Mouse (Mus musculus) macrophage (primary cell): ENCODE measurements around the gene Csnk2b. TPM values are rescaled to one million over a fixed set of nuclear protein-coding genes. Genes with fewer than 3 reads are reported as not detected.

ENCODE experiments used
- H3K27ac ChIP-seq: fragments of 350-480 bp; formaldehyde crosslinking; 2 replicates; pipeline ENCODE4 v1.9.0; 2021
- H3K36me3 ChIP-seq: fragments of 350-480 bp; formaldehyde crosslinking; 2 replicates; pipeline ENCODE4 v1.9.0; 2021; ENCODE audit errors: inconsistent target
- H3K4me3 ChIP-seq: fragments of 350-480 bp; formaldehyde crosslinking; 2 replicates; pipeline ENCODE4 v1.9.0; 2021; ENCODE audit errors: inconsistent target
- H3K79me2 ChIP-seq: fragments of 350-480 bp; formaldehyde crosslinking; 2 replicates; pipeline ENCODE4 v1.9.0; 2021; ENCODE audit errors: inconsistent target
- WGBS: methylation state at CpG from one replicate; pipeline ENCODE4 v1.1.7; 2026; ENCODE audit warnings: inconsistent platforms; ENCODE audit not compliant: missing documents; 5-methylcytosine and 5-hydroxymethylcytosine counted together
- polyA plus RNA-seq: library from polyadenylated mRNA; stranded (reverse); fragments of 250-400 nt; gene quantifications from 3 replicates; pipeline ENCODE4 v1.2.4, GENCODE M21; 2018; ENCODE audit warnings: inconsistent platforms

Gene Csnk2b
- polyA plus RNA-seq, 1 experiment from 2014 or later, result 149 TPM

DNA sequence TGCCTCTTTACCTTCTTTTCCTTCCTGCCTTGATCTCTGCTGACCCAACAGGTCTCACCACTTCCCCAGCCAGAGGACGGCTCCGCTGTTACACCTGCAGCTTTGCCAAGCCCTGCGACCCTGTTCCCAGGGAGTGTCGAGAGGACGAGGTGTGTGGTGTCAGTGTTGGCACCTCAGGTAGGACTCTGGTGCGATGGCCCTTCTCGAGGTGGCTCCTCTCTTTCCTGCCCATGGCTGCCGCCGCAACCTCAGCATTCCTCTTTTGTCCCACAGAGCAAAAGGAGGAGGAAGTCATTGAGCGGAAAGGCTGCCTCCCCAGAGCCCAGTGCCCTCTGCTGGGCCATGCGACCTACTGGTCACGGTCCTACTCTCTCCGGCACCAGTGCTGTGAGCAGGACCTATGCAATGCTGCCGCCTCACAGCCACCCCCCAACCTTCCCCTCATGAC, 44.0 kb downstream of the Csnk2b start, which contains the start of gene Ly6g6d:
TSS of gene Ly6g6d (minus strand) at position 280 of the 448 bp plus-strand sequence.
- Histone ChIP-seq H3K79me2 (no peaks in the 10 kb centered on the region), H3K36me3 (no peaks in the 10 kb centered on the region), H3K4me3 (peak within 1 kb of the TSS; percentile 29), H3K27ac (peak within 1 kb of the TSS; percentile 19; the same call in 1 of the 2 replicates)
- 2% methylated on average over 14 of the region's 14 CpGs for WGBS

DNA sequence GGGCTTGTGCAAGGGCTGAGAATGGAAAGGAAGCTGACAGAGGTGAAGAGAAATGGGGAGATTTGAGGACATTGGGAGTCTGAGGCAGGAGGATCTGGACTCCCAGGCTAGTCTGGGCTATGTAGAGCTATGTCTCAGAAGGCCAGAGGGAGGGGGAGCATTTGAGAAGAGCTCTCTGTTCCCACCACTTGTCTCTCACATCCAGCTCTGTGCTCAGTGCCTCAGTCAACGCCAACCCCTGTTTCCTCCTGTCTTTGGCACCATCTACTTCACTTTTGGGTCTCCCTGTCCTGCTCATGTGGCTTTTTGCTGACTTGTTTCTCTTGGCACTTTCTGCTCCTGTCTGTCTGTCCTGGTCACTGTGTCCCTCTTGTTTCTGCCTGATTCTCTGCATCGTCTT, 44.6 kb downstream of the Csnk2b start:
- H3K79me2 ChIP-seq, result no peaks in the 10 kb centered on the region
- no peaks in the 10 kb centered on the region for H3K36me3 ChIP-seq
- 0 out of 2 replicates have a peak overlapping the region, but pooled peaks have one; percentile 19 for H3K27ac ChIP-seq
- H3K4me3 ChIP-seq, result peak overlapping the region; percentile 29
- 28% methylated on average over 2 of the region's 2 CpGs for WGBS

DNA sequence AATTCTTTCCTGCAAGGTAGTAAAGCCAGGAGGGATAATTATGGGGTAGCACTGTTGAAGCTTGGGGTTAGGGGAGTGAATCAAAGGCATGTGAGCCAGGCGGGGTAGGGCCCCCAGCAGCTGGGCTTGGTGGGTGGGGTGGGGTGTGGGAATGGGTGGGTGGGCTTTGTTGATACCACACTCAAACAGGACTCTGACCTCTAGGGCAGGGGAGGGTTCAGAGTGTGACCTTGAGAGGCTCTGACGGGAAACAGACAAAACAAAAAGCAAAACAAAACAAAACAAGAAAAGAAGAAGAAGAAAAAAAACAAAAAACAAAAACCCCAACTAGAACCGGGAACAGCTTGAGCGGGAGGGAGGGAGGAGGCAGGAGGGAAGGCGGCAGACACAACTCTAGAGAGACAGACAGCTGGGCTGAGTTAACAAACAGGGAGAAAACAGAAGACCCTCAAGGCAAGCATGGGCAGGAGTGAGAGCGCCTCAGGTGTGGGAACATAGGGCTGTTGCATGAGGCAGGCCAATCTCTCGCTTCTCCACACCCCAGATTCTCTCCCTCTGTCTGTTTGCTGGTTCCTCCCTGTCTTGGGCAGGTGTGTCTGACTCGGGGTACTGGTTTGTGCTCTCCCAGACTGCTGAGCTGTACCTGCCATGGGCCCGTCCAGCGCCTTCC, 45.2 kb downstream of the Csnk2b start, which contains the start of gene Ly6g6e:
TSS of gene Ly6g6e (plus strand) at position 396 of the 670 bp plus-strand sequence.
- Histone ChIP-seq H3K79me2 (no peaks in the 10 kb centered on the region), H3K4me3 (peak within 1 kb of the TSS; percentile 29), H3K27ac (peak within 1 kb of the TSS; percentile 19; the same call in 1 of the 2 replicates), H3K36me3 (no peaks in the 10 kb centered on the region)
- 68% methylated on average over 10 of the region's 10 CpGs for WGBS

DNA sequence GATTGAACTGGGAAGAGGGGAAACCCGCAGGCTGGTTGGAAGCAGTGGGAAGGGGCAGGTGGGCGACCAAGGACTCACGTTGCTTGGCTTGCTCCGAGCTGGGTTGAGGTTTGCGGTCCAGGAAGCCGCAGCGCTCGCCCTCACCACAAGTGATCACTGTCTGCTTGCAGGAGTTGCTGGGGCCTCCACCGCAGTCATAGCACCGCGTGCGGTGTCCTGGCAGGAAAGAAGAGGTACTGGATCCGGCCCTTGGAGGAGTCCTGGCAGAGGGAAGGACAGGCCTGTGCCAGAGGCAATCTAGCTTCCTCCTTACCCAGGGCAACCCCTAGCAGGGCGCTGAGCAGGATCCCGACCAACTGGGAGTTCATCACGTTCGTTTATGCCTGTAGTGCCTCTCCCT, 47.8 kb downstream of the Csnk2b start:
- no peaks in the 10 kb centered on the region for H3K79me2 ChIP-seq
- H3K27ac ChIP-seq, result no peak overlapping the region
- H3K36me3 ChIP-seq, result no peaks in the 10 kb centered on the region
- WGBS, result 18% methylated on average over 17 of the region's 17 CpGs
- no peak overlapping the region for H3K4me3 ChIP-seq

DNA sequence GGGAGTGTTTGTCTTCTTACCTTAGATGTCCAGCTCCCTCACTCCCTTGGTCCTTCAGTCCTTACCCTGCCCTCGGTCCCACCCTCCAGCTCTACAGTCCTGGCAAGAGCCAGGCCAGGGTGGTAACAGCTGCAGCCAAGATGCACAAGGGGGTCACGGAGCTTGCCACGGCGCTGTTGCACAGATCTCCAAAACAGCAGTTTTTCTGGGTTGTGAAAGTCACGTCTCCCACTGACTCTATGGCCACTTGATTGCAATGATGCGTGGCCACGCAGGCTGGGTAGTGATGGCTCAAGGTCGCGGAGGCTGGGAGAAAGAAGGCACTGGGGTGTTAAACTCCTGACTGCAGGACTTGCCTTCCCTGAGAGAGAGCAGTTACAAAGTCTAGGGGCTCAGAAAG, 50.4 kb downstream of the Csnk2b start:
- WGBS, result 85% methylated on average over 8 of the region's 9 CpGs
- Histone ChIP-seq H3K79me2 (no peaks in the 10 kb centered on the region), H3K4me3 (no peak overlapping the region), H3K27ac (no peak overlapping the region), H3K36me3 (no peaks in the 10 kb centered on the region)

DNA sequence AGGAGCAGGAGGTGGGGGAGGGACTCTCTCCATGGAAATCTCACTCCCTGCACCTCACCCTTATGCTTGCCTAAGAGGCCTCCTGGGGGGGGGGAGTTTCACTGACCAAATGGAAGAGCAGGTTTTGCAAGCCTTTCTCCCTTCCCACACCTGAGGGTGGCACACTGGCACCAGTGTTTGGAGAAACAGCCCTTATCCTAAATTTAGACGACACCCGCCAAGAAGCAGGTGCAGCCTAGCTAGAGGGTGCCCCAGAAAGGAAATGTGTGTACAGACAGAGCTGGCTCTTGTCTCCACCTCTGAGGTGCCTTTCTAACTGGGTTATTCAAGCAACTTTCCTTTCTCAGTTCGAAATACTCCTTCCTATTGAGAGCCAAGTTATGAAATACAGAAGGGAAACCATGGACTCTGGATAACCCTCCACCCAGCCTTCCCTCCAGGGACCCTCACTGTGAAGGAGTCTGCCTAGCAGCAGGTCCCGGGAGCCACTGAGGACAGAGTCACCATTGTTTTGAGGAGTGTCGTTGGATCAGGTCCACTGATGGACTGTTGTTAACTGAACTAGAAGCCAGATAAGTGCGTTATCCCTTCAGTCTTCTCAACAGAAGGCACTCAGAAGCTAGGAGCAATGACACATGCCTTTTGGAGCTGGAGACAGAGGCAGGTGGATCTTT, 51.2 kb downstream of the Csnk2b start:
- WGBS, result 57% methylated on average over 5 of the region's 6 CpGs
- H3K27ac ChIP-seq, result no peak overlapping the region
- H3K36me3 ChIP-seq, result no peaks in the 10 kb centered on the region
- H3K4me3 ChIP-seq, result no peak overlapping the region
- H3K79me2 ChIP-seq, result no peaks in the 10 kb centered on the region

DNA sequence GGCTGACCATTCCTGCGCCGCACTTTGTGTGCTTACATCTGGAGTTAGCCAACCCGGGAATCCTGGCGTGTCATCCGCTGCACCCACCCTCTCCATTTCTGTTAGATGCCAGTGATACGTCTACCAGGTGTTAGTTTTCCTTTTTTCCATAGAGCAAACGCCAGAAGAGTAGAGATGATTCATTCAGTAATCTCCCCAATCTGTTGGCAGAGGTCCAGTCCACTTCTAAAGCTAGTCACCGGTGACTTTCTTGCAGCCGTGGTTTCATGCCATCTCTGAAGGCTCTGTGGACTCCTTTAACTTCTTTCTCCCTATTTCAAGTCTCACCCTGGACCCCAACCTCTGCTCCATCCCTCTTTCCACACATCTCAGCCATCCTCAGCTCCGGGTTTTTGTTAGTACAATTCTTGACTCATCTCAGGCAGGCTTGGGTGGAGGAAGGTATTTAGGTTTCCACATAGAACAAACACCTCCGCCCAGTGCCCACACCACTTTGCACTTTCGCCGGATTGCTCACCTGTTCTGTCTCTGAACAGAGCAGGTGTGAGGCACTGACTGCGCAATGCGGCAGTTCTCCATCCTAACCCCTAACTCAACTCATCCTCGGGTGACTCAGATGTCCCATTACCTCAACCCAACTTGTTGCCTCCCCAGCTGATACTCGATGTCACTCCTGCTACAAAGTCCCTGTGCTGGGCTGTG, 53.5 kb downstream of the Csnk2b start:
- Histone ChIP-seq H3K79me2 (no peaks in the 10 kb centered on the region), H3K27ac (no peak overlapping the region), H3K4me3 (no peak overlapping the region), H3K36me3 (no peaks in the 10 kb centered on the region)
- WGBS, result 74% methylated on average over 17 of the region's 17 CpGs

Other genes starting within 250 kb of the Csnk2b start
- gene Zbtb12, start 242.6 kb downstream of the Csnk2b start, polyA plus RNA-seq, result 5.4 to 6.2 TPM (median 5.5 TPM) in 3 replicates
- gene Gm20547, start 240.0 kb downstream of the Csnk2b start, polyA plus RNA-seq, result not detected in 3 replicates
- 0.63 to 0.95 TPM (median 0.86 TPM) in 3 replicates for gene C2, start 223.8 kb downstream of the Csnk2b start, polyA plus RNA-seq
- gene Ehmt2, start 223.6 kb downstream of the Csnk2b start, polyA plus RNA-seq, result 59.6 to 100 TPM (median 69.3 TPM) in 3 replicates
- not detected in 3 replicates for gene Slc44a4, start 207.6 kb downstream of the Csnk2b start, polyA plus RNA-seq
- 80.3 to 98.8 TPM (median 81.2 TPM) in 3 replicates for gene Neu1, start 190.8 kb downstream of the Csnk2b start, polyA plus RNA-seq
- 0.57 to 1.2 TPM (median 0.69 TPM) in 3 replicates for gene Hspa1b, start 162.8 kb downstream of the Csnk2b start, polyA plus RNA-seq
- gene Gm20481, start 152.1 kb downstream of the Csnk2b start, polyA plus RNA-seq, result not detected in 3 replicates
- gene Hspa1a, start 149.9 kb downstream of the Csnk2b start, polyA plus RNA-seq, result 1.2 to 1.9 TPM (median 1.8 TPM) in 3 replicates
- 0.47 to 1.7 TPM (median 0.96 TPM) in 3 replicates for gene Hspa1l, start 149.3 kb downstream of the Csnk2b start, polyA plus RNA-seq
- 16.5 to 52.8 TPM (median 51.4 TPM) in 3 replicates for gene Lsm2, start 140.2 kb downstream of the Csnk2b start, polyA plus RNA-seq
- 7.7 to 37.5 TPM (median 19.2 TPM) in 3 replicates for gene Vars, start 121.1 kb downstream of the Csnk2b start, polyA plus RNA-seq
- gene Vwa7, start 105.5 kb downstream of the Csnk2b start, polyA plus RNA-seq, result 0.06 to 0.32 TPM (median 0.07 TPM) in 3 replicates
- gene Sapcd1, start 94.0 kb downstream of the Csnk2b start, polyA plus RNA-seq, result not detected in 3 replicates
- 0.48 to 0.51 TPM (median 0.50 TPM) in 3 replicates for gene Msh5, start 75.3 kb downstream of the Csnk2b start, polyA plus RNA-seq
- 359 to 667 TPM (median 372 TPM) in 3 replicates for gene Clic1, start 72.1 kb downstream of the Csnk2b start, polyA plus RNA-seq
- gene Ddah2, start 63.0 kb downstream of the Csnk2b start, polyA plus RNA-seq, result 3.3 to 9.6 TPM (median 4.8 TPM) in 3 replicates
- gene Ly6g6c, start 56.7 kb downstream of the Csnk2b start, polyA plus RNA-seq, result not detected in 3 replicates
- 0.17 TPM in 1 of 3 replicates, not detected in the others for gene Mpig6b, start 55.9 kb downstream of the Csnk2b start, polyA plus RNA-seq
- not detected in 3 replicates for gene Ly6g6e, start 45.2 kb downstream of the Csnk2b start, polyA plus RNA-seq
- gene Ly6g6d, start 44.0 kb downstream of the Csnk2b start, polyA plus RNA-seq, result 0.43 to 1.7 TPM (median 0.88 TPM) in 3 replicates
- gene Ly6g6f, start 36.4 kb downstream of the Csnk2b start, polyA plus RNA-seq, result not detected in 3 replicates
- gene Abhd16a, start 32.8 kb downstream of the Csnk2b start, polyA plus RNA-seq, result 33.9 to 63.2 TPM (median 53.2 TPM) in 3 replicates
- not detected in 3 replicates for gene Ly6g5c, start 13.8 kb downstream of the Csnk2b start, polyA plus RNA-seq
- 0.36 to 0.46 TPM in 2 of 3 replicates, not detected in the other for gene Ly6g5b, start 6.6 kb downstream of the Csnk2b start, polyA plus RNA-seq
- 11.4 to 18.0 TPM (median 13.2 TPM) in 3 replicates for gene Gpank1, start 598 bp downstream of the Csnk2b start, polyA plus RNA-seq
- 11.5 to 23.5 TPM (median 22.0 TPM) in 3 replicates for gene D17H6S53E, start 4.3 kb upstream of the Csnk2b start, polyA plus RNA-seq
- gene Apom, start 10.0 kb upstream of the Csnk2b start, polyA plus RNA-seq, result not detected in 3 replicates
- 103 to 118 TPM (median 104 TPM) in 3 replicates for gene Bag6, start 13.1 kb upstream of the Csnk2b start, polyA plus RNA-seq
- gene Prrc2a, start 42.8 kb upstream of the Csnk2b start, polyA plus RNA-seq, result 91.3 to 139 TPM (median 124 TPM) in 3 replicates
- gene Aif1, start 54.0 kb upstream of the Csnk2b start, polyA plus RNA-seq, result 231 to 253 TPM (median 243 TPM) in 3 replicates
- gene Lst1, start 66.4 kb upstream of the Csnk2b start, polyA plus RNA-seq, result 322 to 615 TPM (median 449 TPM) in 3 replicates
- gene Ltb, start 72.4 kb upstream of the Csnk2b start, polyA plus RNA-seq, result 0.33 to 0.50 TPM (median 0.48 TPM) in 3 replicates
- 20.0 to 57.4 TPM (median 38.0 TPM) in 3 replicates for gene Tnf, start 80.0 kb upstream of the Csnk2b start, polyA plus RNA-seq
- gene Lta, start 83.3 kb upstream of the Csnk2b start, polyA plus RNA-seq, result not detected in 3 replicates
- gene Gm16181, start 98.8 kb upstream of the Csnk2b start, polyA plus RNA-seq, result not detected in 3 replicates
- 5.0 to 12.5 TPM (median 6.9 TPM) in 3 replicates for gene Atp6v1g2, start 111.6 kb upstream of the Csnk2b start, polyA plus RNA-seq
- 8.3 to 16.7 TPM (median 14.8 TPM) in 3 replicates for gene Nfkbil1, start 113.7 kb upstream of the Csnk2b start, polyA plus RNA-seq
- gene Ddx39b, start 119.7 kb upstream of the Csnk2b start, polyA plus RNA-seq, result 113 to 158 TPM (median 122 TPM) in 3 replicates
- 2,972 to 5,352 TPM (median 3,334 TPM) in 3 replicates for gene H2-D1, start 140.7 kb upstream of the Csnk2b start, polyA plus RNA-seq
- not detected in 3 replicates for gene H2-Q1, start 198.4 kb upstream of the Csnk2b start, polyA plus RNA-seq
- not detected in 3 replicates for gene H2-Q2, start 220.2 kb upstream of the Csnk2b start, polyA plus RNA-seq